In the genomic region with DNA sequence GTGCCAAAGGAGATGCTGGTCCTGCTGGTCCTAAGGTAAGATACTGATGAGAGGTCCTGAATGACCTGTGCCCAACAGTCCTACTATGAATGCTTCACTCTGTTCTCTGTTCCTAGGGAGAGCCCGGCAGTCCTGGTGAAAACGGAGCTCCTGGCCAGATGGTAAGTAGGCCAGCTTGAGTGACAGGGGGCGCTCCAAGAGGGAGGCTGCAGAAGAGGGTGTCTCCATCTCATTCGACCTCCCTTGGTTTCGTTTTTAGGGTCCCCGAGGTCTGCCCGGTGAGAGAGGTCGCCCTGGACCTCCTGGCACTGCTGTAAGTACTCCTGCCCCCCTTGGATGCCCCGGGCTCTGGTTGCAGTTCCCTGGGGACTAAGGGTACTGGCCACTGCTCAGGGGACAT, we compare ENCODE assay signal across 1 mouse cellular context.
TF ChIP-seq lines count a peak whose summit lies in the region.

No protein-coding gene starts in this region.

TF ChIP-seq in CH12.LX, 34 proteins besides CTCF, POLR2A, EP300 and RAD21:
- TF ChIP-seq MAX (IDR thresholded peaks at IDR 0.05; ENCODE audit: low read length) (no peak), RCOR1 (conservative IDR thresholded peaks at IDR 0.05; ENCODE audit: low read depth, low read length) (no peak), ZMIZ1 (IDR thresholded peaks at IDR 0.05; ENCODE audit: low read depth, low read length) (no peak), ZC3H11A (IDR thresholded peaks at IDR 0.05; ENCODE audit: low read depth, low read length) (no peak), MEF2A (IDR thresholded peaks at IDR 0.05; ENCODE audit: borderline replicate concordance, low read depth, low read length) (no peak), E2F4 (IDR thresholded peaks at IDR 0.05; ENCODE audit: insufficient replicate concordance, low read depth, low read length) (no peak), USF1 (IDR thresholded peaks at IDR 0.05; ENCODE audit: low read depth, low read length) (no peak), MXI1 (IDR thresholded peaks at IDR 0.05; ENCODE audit: low read depth, low read length) (no peak), ELF1 (IDR thresholded peaks at IDR 0.05; ENCODE audit: low read depth, low read length) (no peak), ETS1 (conservative IDR thresholded peaks at IDR 0.05; ENCODE audit: low read depth, low read length) (no peak), POLR2AphosphoS2 (IDR thresholded peaks at IDR 0.05; ENCODE audit: low read depth, low read length) (no peak), TCF12 (IDR thresholded peaks at IDR 0.05; ENCODE audit: low read depth, low read length) (no peak), JUND (conservative IDR thresholded peaks at IDR 0.05; ENCODE audit: low read depth, low read length) (no peak), HCFC1 (IDR thresholded peaks at IDR 0.05; ENCODE audit: low read depth, low read length) (no peak), CHD1 (IDR thresholded peaks at IDR 0.05; ENCODE audit: low read depth, low read length) (no peak)
